Mouse (Mus musculus) gastrocnemius, adult 8-10 months (tissue): ENCODE results near the gene Il17rb. TPM values are rescaled to one million over a fixed set of nuclear protein-coding genes. Genes with fewer than 3 reads are reported as not detected.

Source experiments
- DNase-seq, 2 experiments: peaks; one replicate each; pipeline ENCODE4 v3.0.0; 2022; ENCODE audit warnings: low spot score in 2 of 2
- microRNA-seq: library from miRNA; unstranded; fragments of <30 nt; microRNA quantifications from one replicate; pipeline ENCODE4 v1.2.0, GENCODE M21; 2022
- total RNA-seq, 4 experiments: library from RNA; stranded (reverse); gene quantifications; 2 replicates each; pipeline ENCODE4 v1.2.4; 2022

Gene Il17rb
- total RNA-seq, 4 experiments from 2014 or later, result 0.15 to 0.18 TPM; not detected in 2

DNA sequence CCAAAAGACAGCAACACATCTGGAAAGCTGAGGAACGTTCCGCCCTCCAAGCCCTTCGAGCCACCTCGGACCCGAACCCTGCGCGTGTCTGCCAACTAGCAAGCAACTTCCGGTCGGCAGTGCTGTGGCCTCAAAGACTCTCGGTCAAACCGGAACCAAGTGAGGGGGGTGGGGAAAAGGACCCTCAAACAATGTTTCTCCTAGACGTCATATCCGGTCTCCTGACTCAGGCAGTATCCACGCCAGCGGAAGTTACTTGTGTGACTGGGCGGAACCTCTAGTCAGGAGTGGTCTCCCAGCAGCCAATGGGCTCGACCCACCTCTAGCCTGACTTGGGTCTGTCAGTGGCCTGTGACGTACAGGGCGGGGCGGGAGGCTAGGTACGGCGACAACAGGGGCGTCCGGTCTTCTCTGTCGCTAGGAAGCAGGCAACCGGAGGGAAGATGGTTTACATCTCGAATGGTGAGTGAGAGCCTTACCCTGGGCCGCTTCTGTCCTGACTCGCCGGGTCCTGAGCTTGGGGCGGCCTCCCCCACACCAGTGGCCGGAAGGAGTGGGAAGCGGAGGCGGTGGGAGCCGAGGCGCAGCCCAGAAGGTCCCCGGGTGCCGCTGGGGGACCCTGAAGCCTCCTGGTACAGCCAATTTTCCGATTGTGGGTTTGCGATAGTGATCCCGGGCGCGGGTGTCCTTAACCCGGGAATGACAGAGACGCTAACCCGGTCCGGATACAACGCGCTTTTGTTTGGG is 40.4 kb downstream of the Il17rb start, which contains the start of gene Selenok:
TSS of gene Selenok (plus strand) at position 234 of the 747 bp plus-strand sequence.
- peak; percentile 95 for DNase-seq

DNA sequence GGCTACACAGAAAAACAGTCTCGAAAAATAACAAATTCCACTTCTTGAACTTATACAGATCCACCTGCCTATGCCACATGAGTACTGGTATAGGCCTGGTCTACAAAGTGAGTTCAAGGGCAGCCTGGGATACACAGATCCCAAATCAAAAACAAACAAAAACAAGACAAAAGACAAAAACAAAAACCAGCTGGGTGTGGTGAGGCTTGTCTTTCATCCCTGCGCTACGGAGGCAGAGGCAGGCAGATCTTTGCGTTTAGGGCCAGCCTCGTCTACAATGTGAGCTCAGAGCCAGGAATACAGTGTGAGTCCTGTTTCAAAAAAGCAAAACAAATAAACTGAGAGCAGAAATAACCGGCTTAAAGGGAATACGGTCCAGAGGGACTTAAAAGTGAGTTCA is 41.1 kb downstream of the Il17rb start:
- DNase-seq, result no peak

- no peak for DNase-seq
These were observed 51.3 kb downstream of the Il17rb start for GRCm38 (mm10) chr14:29957393-29957792.

DNA sequence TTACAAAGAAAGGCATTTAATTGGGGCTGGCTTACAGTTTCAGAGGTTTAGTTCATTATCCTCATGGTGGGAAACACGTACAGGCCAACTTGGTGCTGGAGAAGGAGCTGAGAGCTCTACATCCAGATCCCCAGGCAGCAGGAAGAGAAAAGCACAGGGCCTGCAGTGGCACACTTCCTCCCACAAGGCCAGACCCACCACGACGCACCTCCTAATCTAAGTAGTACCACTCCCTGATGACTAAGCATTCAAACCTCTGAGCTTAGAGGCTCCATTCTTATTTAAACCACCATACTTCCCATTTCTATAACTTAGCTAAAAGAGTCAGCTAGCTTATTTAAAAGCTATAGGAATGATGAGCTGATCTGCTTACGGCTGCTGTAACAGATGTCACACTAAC is 57.9 kb downstream of the Il17rb start:
- no peak for DNase-seq

DNA sequence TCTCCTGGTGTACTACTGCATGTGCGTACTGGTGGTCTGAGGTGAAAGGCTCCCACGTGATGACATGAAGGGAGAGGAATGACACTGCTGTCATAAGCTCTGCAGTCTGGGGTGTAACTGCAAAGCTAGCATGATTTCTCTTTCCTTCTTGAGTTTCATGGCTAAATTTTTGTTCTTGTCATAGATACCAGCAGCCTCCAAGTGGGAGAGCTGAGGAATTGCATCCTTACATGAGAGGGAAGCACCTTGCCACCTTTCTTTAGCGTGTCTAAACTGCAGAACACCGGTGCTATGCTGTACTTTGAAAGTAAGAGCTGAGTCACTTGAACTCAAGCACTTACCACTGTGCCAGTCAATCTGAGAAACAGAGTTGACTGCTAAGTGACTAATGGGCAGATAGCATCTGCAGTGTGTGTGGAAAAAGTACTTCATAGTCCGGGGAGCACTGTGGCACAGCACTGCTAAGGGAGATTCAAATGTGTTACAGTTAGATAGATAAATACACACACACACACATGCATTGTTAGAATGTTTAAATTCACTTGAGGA is 61.9 kb downstream of the Il17rb start:
- DNase-seq, result no peak

Small RNAs within 50 kb of the gene (microRNA-seq; reads per million reads assigned to microRNA genes)
- not detected for gene Mir6947

Other genes with a start within 250 kb of the Il17rb start
- gene Selenok, start 40.6 kb downstream of the Il17rb start, total RNA-seq, result 100 to 1,000 TPM in 1 of 4 experiments, 10 to 100 TPM in 3; 80.9 to 112 (median 89.0) TPM
- gene Actr8, start 30.6 kb downstream of the Il17rb start, total RNA-seq, result 10 to 100 TPM; 31.3 to 36.8 (median 33.2) TPM
- gene Chdh, start 127 bp upstream of the Il17rb start, total RNA-seq, result under 1 TPM; 0.07 to 0.40 (median 0.32) TPM